Mouse (Mus musculus) heart, postnatal 0 days (tissue): ENCODE results near the gene Afap1. TPM values are rescaled to one million over a fixed set of nuclear protein-coding genes. Genes with fewer than 3 reads are reported as not detected.
A peak's percentile ranks its signal among the peaks of the same experiment; 100 is the strongest.

Experiments
- ATAC-seq: fragments of 200-750 bp; cut with Nextera tagmentation; 2 replicates; pipeline ENCODE4 v1.8.0; 2017; ENCODE audit warnings: low read depth, moderate number of reproducible peaks, moderate library complexity; ENCODE audit not compliant: insufficient read depth
- DNase-seq: peaks from one replicate; pipeline ENCODE4 v3.0.0-alpha.2; 2016; ENCODE audit warnings: low spot score
- H3K27ac ChIP-seq: fragments of 300-500 bp; sonication (generic); 2 replicates; pipeline ENCODE4 v1.5.1; 2014; ENCODE audit warnings: low read depth, mild to moderate bottlenecking
- H3K27me3 ChIP-seq: fragments of 300-500 bp; sonication (generic); 2 replicates; pipeline ENCODE4 v1.6.1; 2014; ENCODE audit warnings: low read length, mixed read lengths; ENCODE audit not compliant: control insufficient read depth, insufficient read depth
- H3K36me3 ChIP-seq: fragments of 300-500 bp; sonication (generic); replicated peaks from 2 replicates; pipeline ENCODE4 v1.6.1; 2014; ENCODE audit warnings: low read length, mixed read lengths; ENCODE audit not compliant: control insufficient read depth, insufficient read depth
- H3K4me1 ChIP-seq: fragments of 300-500 bp; sonication (generic); 2 replicates; pipeline ENCODE4 v1.6.1; 2014; ENCODE audit warnings: antibody characterized with exemption; ENCODE audit not compliant: control insufficient read depth, insufficient read depth
- H3K4me2 ChIP-seq: fragments of 300-500 bp; sonication (generic); 2 replicates; pipeline ENCODE4 v1.6.1; 2014; ENCODE audit warnings: low read depth, mild to moderate bottlenecking, low read length, moderate library complexity
- H3K4me3 ChIP-seq: fragments of 300-500 bp; sonication (generic); 2 replicates; pipeline ENCODE4 v1.5.1; 2014; ENCODE audit warnings: low read depth, low read length
- H3K9ac ChIP-seq: fragments of 300-500 bp; sonication (generic); replicated peaks from 2 replicates; pipeline ENCODE4 v1.6.1; 2014; ENCODE audit warnings: low read depth, low read length, mixed read lengths
- H3K9me3 ChIP-seq: fragments of 300-500 bp; sonication (generic); replicated peaks from 2 replicates; pipeline ENCODE4 v1.6.1; 2016; ENCODE audit warnings: low read length; ENCODE audit not compliant: control insufficient read depth
- CTCF ChIP-seq: IDR thresholded peaks from 2 replicates; pipeline ENCODE4 v1.5.1; 2016; ENCODE audit warnings: antibody characterized with exemption, control low read depth, low read depth
- EP300 ChIP-seq: IDR thresholded peaks from 2 replicates; pipeline ENCODE4 v1.6.1; 2016; ENCODE audit warnings: antibody characterized with exemption, low read depth
- WGBS: fragments of 180-500 bp; shearing (Covaris S2); extraction: QIAGEN DNeasy Blood & Tissue Kit; methylation state at CpG from one replicate; pipeline ENCODE4 v1.1.7; 2014; 5-methylcytosine and 5-hydroxymethylcytosine counted together
- polyA plus RNA-seq: library from polyadenylated mRNA; unstranded; fragments of >200 nt; fragmentation: Nextera tagmentation; extraction: Ambion mirVana; gene quantifications from 2 replicates; pipeline ENCODE4 v1.2.1, GENCODE M21; 2015
- total RNA-seq: library from RNA; depleted of rRNA; stranded (reverse); fragments of >200 nt; gene quantifications from 2 replicates; pipeline ENCODE4 v1.2.3, GENCODE M21; 2014; ENCODE audit warnings: low replicate concordance

Gene Afap1
- total and polyA plus RNA-seq, 2 experiments from 2014 or later: 14.9 to 30.3 TPM

- WGBS: 81% methylated on average over 9 of the region's 9 CpGs
- no peak for ATAC-seq
These were observed 131.0 kb downstream of the Afap1 start for GRCm38 (mm10) chr5:36024003-36024685.

GRCm38 (mm10) chr5:36025076-36025475 is 132.0 kb downstream of the Afap1 start:
- H3K27ac ChIP-seq: no peak overlapping the region
- no peaks in the 10 kb centered on the region for H3K9me3 ChIP-seq
- H3K9ac ChIP-seq: no peak overlapping the region
- ATAC-seq (no peak), DNase-seq (no peak)
- H3K36me3 ChIP-seq: no peaks in the 10 kb centered on the region
- no peaks in the 10 kb centered on the region for H3K27me3 ChIP-seq
- no peak overlapping the region for H3K4me3 ChIP-seq
- no peak for TF ChIP-seq EP300
- no peak for TF ChIP-seq CTCF
- WGBS: 78% methylated on average over 4 of the region's 4 CpGs
- no peak overlapping the region for H3K4me2 ChIP-seq
- no peaks in the 10 kb centered on the region for H3K4me1 ChIP-seq

More at GRCm38 (mm10) chr5:36024003-36024685, 131.0 kb downstream of the Afap1 start:
- Histone ChIP-seq H3K27me3 (no peaks in the 10 kb centered on the region), H3K4me3 (no peak overlapping the region), H3K27ac (no peak overlapping the region), H3K4me1 (no peaks in the 10 kb centered on the region), H3K9me3 (no peaks in the 10 kb centered on the region), H3K36me3 (no peaks in the 10 kb centered on the region), H3K9ac (no peak overlapping the region), H3K4me2 (no peak overlapping the region)
- no peak for TF ChIP-seq CTCF
- no peak for TF ChIP-seq EP300
- DNase-seq: no peak

- H3K9me3 ChIP-seq: no peaks in the 10 kb centered on the region
- WGBS: 51% methylated on average over 8 of the region's 8 CpGs
- H3K27me3 ChIP-seq: no peaks in the 10 kb centered on the region
- H3K4me1 ChIP-seq: no peaks in the 10 kb centered on the region
- no peaks in the 10 kb centered on the region for H3K36me3 ChIP-seq
- peak; percentile 50 for ATAC-seq
- H3K27ac ChIP-seq: no peak overlapping the region
- TF ChIP-seq CTCF: peak; percentile 82
- TF ChIP-seq EP300: no peak
- peak; percentile 65 for DNase-seq
- no peak overlapping the region for H3K9ac ChIP-seq
- no peak overlapping the region for H3K4me2 ChIP-seq
- H3K4me3 ChIP-seq: no peak overlapping the region
These were observed 140.7 kb downstream of the Afap1 start for GRCm38 (mm10) chr5:36033531-36034426.

- no peak for DNase-seq
- no peak for TF ChIP-seq CTCF
- no peak for TF ChIP-seq EP300
- no peak overlapping the region for H3K27ac ChIP-seq
- no peaks in the 10 kb centered on the region for H3K9me3 ChIP-seq
- H3K9ac ChIP-seq: no peak overlapping the region
- ATAC-seq: no peak
- H3K4me2 ChIP-seq: no peak overlapping the region
- no peaks in the 10 kb centered on the region for H3K36me3 ChIP-seq
- H3K4me3 ChIP-seq: no peak overlapping the region
- no peaks in the 10 kb centered on the region for H3K27me3 ChIP-seq
- WGBS: 78% methylated on average over 5 of the region's 5 CpGs
- H3K4me1 ChIP-seq: peaks cover 22% of the 10 kb centered on the region
These were observed 146.5 kb downstream of the Afap1 start for GRCm38 (mm10) chr5:36039596-36039995.

GRCm38 (mm10) chr5:36040398-36041235 is 147.5 kb downstream of the Afap1 start:
- whole genome bisulfite sequencing: 45% methylated on average over 12 of the region's 13 CpGs
- ATAC-seq: peak; percentile 81
- peak; percentile 79 for DNase-seq

More at GRCm38 (mm10) chr5:36040398-36041235, 147.5 kb downstream of the Afap1 start:
- Histone ChIP-seq H3K36me3 (no peaks in the 10 kb centered on the region), H3K4me1 (peaks cover 22% of the 10 kb centered on the region), H3K9me3 (no peaks in the 10 kb centered on the region), H3K4me2 (no peak overlapping the region), H3K27me3 (no peaks in the 10 kb centered on the region), H3K27ac (no peak overlapping the region; the same call in 1 of the 2 replicates), H3K9ac (no peak overlapping the region), H3K4me3 (no peak overlapping the region)
- TF ChIP-seq EP300 (no peak), CTCF (no peak)
